Comparison of ENCODE assay signal across 13 mouse cellular contexts in the genomic region with DNA sequence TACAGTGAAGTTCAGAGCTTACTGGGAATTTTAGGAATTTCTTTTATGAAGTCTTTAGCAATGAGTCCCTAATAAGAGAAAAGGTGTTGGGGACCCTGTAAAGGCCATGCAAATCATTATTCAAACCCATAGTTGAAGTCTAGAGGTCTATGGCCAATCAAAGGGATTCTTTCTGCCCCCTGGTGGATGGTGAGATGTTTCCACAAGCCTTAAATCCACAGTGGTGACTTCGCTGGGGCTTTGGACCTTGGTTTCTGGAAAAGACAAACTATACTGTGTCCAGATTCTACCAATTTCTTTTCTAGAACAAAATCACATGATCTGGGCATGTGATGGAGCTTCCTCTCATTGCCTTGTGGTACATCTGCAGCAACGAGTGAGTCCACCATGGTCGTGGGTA.
DNase-seq lines count a peak whose midpoint lies in the region; ATAC-seq and TF ChIP-seq lines count a peak whose summit lies in the region.
"Had no signal": no experiment of that assay in that cellular context is flagged by ENCODE, and none has a peak within 500 bp of the region (broad histone marks: within the 10 kb centered on the region; RNA-seq: fewer than 3 reads in every experiment).

No protein-coding gene starts in this region.

- H3K4me1 ChIP-seq in hindbrain, postnatal 0 days (ENCODE audit: insufficient read depth, low read length): peaks cover 4% of the 10 kb centered on the region; the same call in 1 of the 2 replicates
- H3K4me1 ChIP-seq in hindbrain, embryonic 16.5 days (ENCODE audit: control insufficient read depth, insufficient read depth, low read depth, low read length): peaks cover 10% of the 10 kb centered on the region

- WGBS in hindbrain, postnatal 0 days: 88% methylated on average over 3 of the region's 3 CpGs
- 84% methylated on average over 3 of the region's 3 CpGs for WGBS in hindbrain, embryonic 16.5 days

- no peak overlapping the region for H3K9ac ChIP-seq in hindbrain, postnatal 0 days (replicated peaks; ENCODE audit: low read length)
- H3K9ac ChIP-seq in hindbrain, embryonic 16.5 days (ENCODE audit: low read depth, low read length): no peak overlapping the region
- H3K9ac ChIP-seq: limb, embryonic 12.5 days had no signal

- H3K36me3 ChIP-seq in hindbrain, postnatal 0 days (ENCODE audit: insufficient read depth, low read length): no peaks in the 10 kb centered on the region
- no peaks in the 10 kb centered on the region for H3K36me3 ChIP-seq in hindbrain, embryonic 16.5 days (ENCODE audit: control insufficient read depth, insufficient read depth, low read length)
- H3K36me3 ChIP-seq: limb, embryonic 12.5 days had no signal

- peak; percentile 55 for TF ChIP-seq CTCF in hindbrain, postnatal 0 days (IDR thresholded peaks at IDR 0.05; ENCODE audit: low read depth)

- no peak overlapping the region for H3K27ac ChIP-seq in hindbrain, postnatal 0 days
- H3K27ac ChIP-seq in hindbrain, embryonic 16.5 days (ENCODE audit: low read depth, low read length): no peak overlapping the region
- H3K27ac ChIP-seq: limb, embryonic 12.5 days had no signal

- no peaks in the 10 kb centered on the region for H3K27me3 ChIP-seq in hindbrain, postnatal 0 days (ENCODE audit: insufficient read depth, low read length)
- no peaks in the 10 kb centered on the region for H3K27me3 ChIP-seq in hindbrain, embryonic 16.5 days (replicated peaks; ENCODE audit: control insufficient read depth, insufficient read depth, low read length)
- H3K27me3 ChIP-seq: limb, embryonic 12.5 days had no signal

- DNase-seq in cerebellum, postnatal 14 days: peak; percentile 49 to 54
- DNase-seq in cerebellum, postnatal 4 days (ENCODE audit: low spot score in 2 of 2): no peak
- DNase-seq in hindbrain, postnatal 0 days (ENCODE audit: low spot score): peak; percentile 54
- DNase-seq in 3T3-L1 (ENCODE audit: low read depth, low spot score) (peak; percentile 31), R1 (ENCODE audit: low read depth, low spot score) (peak; percentile 50)
- DNase-seq in right cerebral cortex, postnatal 10 days (ENCODE audit: low spot score in 2 of 2): no peak
- no peak for DNase-seq in thymus, postnatal 25 days
- DNase-seq: cerebellum, adult 11-12 months had no signal

- no peak overlapping the region for H3K4me2 ChIP-seq in hindbrain, postnatal 0 days (ENCODE audit: low read depth, low read length)
- no peak overlapping the region for H3K4me2 ChIP-seq in hindbrain, embryonic 16.5 days (ENCODE audit: low read length)
- H3K4me2 ChIP-seq: heart, embryonic 11.5 days; limb, embryonic 12.5 days had no signal

- no peak for ATAC-seq in hindbrain, postnatal 0 days
- ATAC-seq in hindbrain, embryonic 16.5 days: no peak
- ATAC-seq: activated CD4-positive, CD25-positive, alpha-beta regulatory T cell, adult 4 months; inflammation-experienced regulatory T-cells, adult 6 months had no signal

- no peaks in the 10 kb centered on the region for H3K9me3 ChIP-seq in hindbrain, postnatal 0 days (ENCODE audit: low read length)
- H3K9me3 ChIP-seq in hindbrain, embryonic 16.5 days (ENCODE audit: control insufficient read depth, low read length): no peaks in the 10 kb centered on the region
- H3K9me3 ChIP-seq: limb, embryonic 12.5 days had no signal

- H3K4me3 ChIP-seq in hindbrain, postnatal 0 days (ENCODE audit: low read length): no peak overlapping the region
- H3K4me3 ChIP-seq in hindbrain, embryonic 16.5 days (ENCODE audit: low read length): no peak overlapping the region
- H3K4me3 ChIP-seq: limb, embryonic 12.5 days had no signal

Comparison
In these comparisons a context has a peak if more than half of its experiments do, and no peak if none do; other contexts are left out.
1. DNase-seq: peak in cerebellum, postnatal 14 days (2 of 2), hindbrain, postnatal 0 days (single experiment), 3T3-L1 (single experiment) and R1 (single experiment); none in cerebellum, postnatal 4 days (0 of 2), right cerebral cortex, postnatal 10 days (0 of 2) and thymus, postnatal 25 days (single experiment).